Mouse (Mus musculus) CD4-positive naive resting alpha-beta T cell, adult 57 days (primary cell): ENCODE results near the gene Rwdd2b. TPM values are rescaled to one million over a fixed set of nuclear protein-coding genes. Genes with fewer than 3 reads are reported as not detected.

Experiments
- total RNA-seq: library from RNA; stranded (reverse); gene quantifications from one replicate; pipeline ENCODE4 v1.2.4, GENCODE M21; 2023

Rwdd2b gene
- 7.1 TPM for total RNA-seq

GRCm38 (mm10) chr16:87440184-87440686 lies at the start of gene Rwdd2b:
Gene Rwdd2b (minus strand): TSS chr16:87440573.

GRCm38 (mm10) chr16:87454419-87455179 lies 14.2 kb upstream of the Rwdd2b start, which contains the start of gene Usp16:
Gene Usp16 (plus strand): TSS chr16:87454703.

GRCm38 (mm10) chr16:87432033-87432814 lies 8.1 kb downstream of the Rwdd2b start, which contains the start of gene Ltn1:
Gene Ltn1 (minus strand): TSS chr16:87432612.

Other genes starting within 250 kb of the Rwdd2b start
- gene N6amt1, start 86.4 kb downstream of the Rwdd2b start, total RNA-seq: 22.0 TPM
- gene Ltn1, start 8.0 kb downstream of the Rwdd2b start, total RNA-seq: 43.7 TPM
- 116 TPM for gene Usp16, start 14.1 kb upstream of the Rwdd2b start, total RNA-seq
- 182 TPM for gene Cct8, start 55.3 kb upstream of the Rwdd2b start, total RNA-seq
- gene Map3k7cl, start 112.8 kb upstream of the Rwdd2b start, total RNA-seq: not detected